In the genomic region with DNA sequence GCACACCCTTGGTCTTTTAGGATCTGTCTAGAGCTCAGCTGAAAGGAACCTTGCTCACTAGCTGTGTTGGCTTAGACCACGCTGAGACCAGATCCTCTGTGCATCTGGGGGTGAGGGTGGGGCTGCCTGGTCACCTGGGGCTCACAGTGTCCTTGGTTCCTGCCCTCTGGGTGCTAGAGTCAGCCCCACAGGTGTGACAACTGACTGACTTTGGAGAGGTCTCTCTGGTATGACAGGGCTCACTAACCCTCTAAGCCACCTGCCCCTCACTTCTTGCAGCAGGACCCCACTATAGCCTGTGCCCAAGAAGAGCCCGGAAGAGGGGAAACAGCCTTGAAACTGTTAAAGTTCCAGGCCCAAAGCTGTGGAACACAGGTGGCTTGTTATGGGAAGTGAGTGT, we compare ENCODE assay signal across 20 mouse cellular contexts. TPM values are rescaled to one million over a fixed set of nuclear protein-coding genes. Genes with fewer than 3 reads are reported as not detected.
"Had no signal": no experiment of that assay in that cellular context is flagged by ENCODE, and none has a peak within 500 bp of the region (broad histone marks: within the 10 kb centered on the region; RNA-seq: fewer than 3 reads in every experiment).

No protein-coding gene starts in this region.

- H3K9ac ChIP-seq: liver, postnatal 0 days; lung, embryonic 15.5 days; midbrain, embryonic 15.5 days; neural tube, embryonic 12.5 days had no signal

- H3K27ac ChIP-seq: lung, embryonic 15.5 days; macrophage; midbrain, embryonic 13.5 days; midbrain, embryonic 15.5 days; neural tube, embryonic 12.5 days had no signal

- H3K4me2 ChIP-seq: lung, embryonic 15.5 days; midbrain, embryonic 11.5 days; midbrain, embryonic 13.5 days; midbrain, embryonic 15.5 days; neural tube, embryonic 12.5 days had no signal

- ATAC-seq: liver, postnatal 0 days; midbrain, embryonic 13.5 days; midbrain, embryonic 15.5 days had no signal

- H3K4me3 ChIP-seq: lung, embryonic 15.5 days; megakaryocyte, embryonic 14.5 days; midbrain, embryonic 13.5 days; midbrain, embryonic 15.5 days; neural tube, embryonic 12.5 days had no signal

- H3K9me3 ChIP-seq: lung, embryonic 15.5 days; megakaryocyte, embryonic 14.5 days; midbrain, embryonic 13.5 days; midbrain, embryonic 15.5 days; neural tube, embryonic 12.5 days had no signal

- DNase-seq: liver, postnatal 0 days; lung, adult 2 months; lung, postnatal 36 days; right cerebral cortex, postnatal 25 days; right cerebral cortex, postnatal 4 days; spleen, adult 18-20 months; thymus, adult 18-20 months; thymus, postnatal 14 days; thymus, postnatal 36 days had no signal

- H3K27me3 ChIP-seq: lung, embryonic 15.5 days; midbrain, embryonic 15.5 days had no signal

RNA-seq across cellular contexts. Expression of gene Gm20431, which starts 58.9 kb away (rescaled TPM):
- total RNA-seq: megakaryocyte progenitor cell, adult 5-6 weeks; midbrain, postnatal 0 days; monocyte, adult 5-6 weeks; neutrophil, adult 5-6 weeks had no signal
- polyA plus RNA-seq: macrophage had no signal
